Mouse (Mus musculus): ENCODE measurements around the gene Foxg1. TPM values are rescaled to one million over a fixed set of nuclear protein-coding genes. Genes with fewer than 3 reads are reported as not detected.

The Foxg1 gene
- polyA plus RNA-seq, 1 experiment = 0.07 TPM

DNA sequence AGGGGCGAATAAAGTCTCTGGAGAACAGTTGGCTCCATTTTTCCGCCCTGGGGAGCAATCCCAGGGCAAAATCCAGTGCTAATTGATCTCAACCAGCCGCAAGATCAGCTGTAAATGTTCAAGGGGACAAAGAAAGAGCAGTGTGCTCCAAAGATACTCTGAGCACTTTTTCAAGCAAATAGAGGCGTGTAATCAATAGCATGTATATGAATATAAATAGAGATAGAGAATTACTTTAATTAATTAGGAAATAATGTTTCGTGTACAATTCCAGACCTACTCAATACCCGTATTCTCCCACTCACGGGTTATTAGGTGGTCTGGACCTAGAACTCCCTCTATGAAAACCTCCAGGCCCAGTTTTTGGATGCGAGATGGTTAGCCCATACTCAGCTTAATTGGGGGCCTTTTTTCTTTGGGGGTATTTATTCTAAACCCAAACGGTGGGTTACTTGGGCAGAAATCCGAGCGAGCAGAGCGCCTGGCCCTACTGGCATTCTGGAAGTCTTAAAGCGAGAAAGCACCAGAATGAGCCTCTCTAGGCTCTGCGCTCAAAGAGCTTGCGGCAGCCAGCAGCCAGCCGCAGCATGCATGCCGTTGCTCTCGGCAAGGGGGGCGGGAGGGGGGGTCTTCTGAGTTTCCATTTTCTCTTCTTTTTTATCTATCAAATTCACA is 6.0 kb upstream of the Foxg1 start:
- Histone ChIP-seq H3K4me3 (replicated peaks; ENCODE audit: extremely low read depth, low read depth, low read length) (no peak overlapping the region), H3K4me1 (ENCODE audit: control insufficient read depth, insufficient read depth, low read length) (no peaks in the 10 kb centered on the region)
- no peak for TF ChIP-seq POLR2A (IDR thresholded peaks at IDR 0.05; ENCODE audit: borderline replicate concordance, extremely low read depth, low read depth, low read length)
- no peak for TF ChIP-seq CTCF (IDR thresholded peaks at IDR 0.05; ENCODE audit: insufficient read depth, low read length)
- 5% methylated on average over 19 of the region's 19 CpGs for WGBS
- DNase-seq = no peak

DNA sequence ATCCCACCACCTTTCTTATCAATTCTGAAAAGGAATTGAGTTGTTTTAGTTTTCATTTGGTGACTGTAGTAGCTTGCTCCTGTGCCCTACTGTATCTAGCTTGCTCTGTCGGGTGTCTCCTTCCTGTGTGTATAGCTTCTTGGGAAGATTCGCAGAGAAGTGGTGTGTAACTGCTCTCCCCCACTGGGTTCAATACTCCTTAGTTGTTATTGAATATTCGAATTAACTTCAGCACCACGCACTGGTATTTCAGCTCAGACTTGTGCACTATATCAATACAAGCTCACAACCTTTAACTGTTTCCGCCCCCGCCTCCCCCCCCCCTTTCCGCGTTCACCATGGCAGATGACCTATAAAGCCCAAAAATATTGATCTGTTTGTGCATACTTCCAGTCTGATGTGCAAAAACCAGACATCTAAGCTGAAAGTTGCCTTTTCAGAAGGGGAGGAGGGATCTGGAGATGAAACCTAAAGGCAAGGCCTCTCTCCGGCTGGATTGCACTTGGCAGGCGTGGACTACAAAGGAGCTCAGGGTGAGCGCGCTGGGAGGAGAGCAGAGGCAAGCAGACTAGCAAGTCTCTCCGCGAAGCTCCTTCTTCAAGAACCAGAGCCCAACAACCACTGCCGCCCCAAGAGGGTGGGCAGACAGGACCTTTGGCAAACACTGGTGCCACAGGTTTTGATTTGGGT is 5.0 kb upstream of the Foxg1 start:
- Histone ChIP-seq H3K4me3 (replicated peaks; ENCODE audit: extremely low read depth, low read depth, low read length) (no peak overlapping the region), H3K4me1 (ENCODE audit: control insufficient read depth, insufficient read depth, low read length) (no peaks in the 10 kb centered on the region)
- WGBS = 4% methylated on average over 15 of the region's 15 CpGs
- no peak for TF ChIP-seq POLR2A (IDR thresholded peaks at IDR 0.05; ENCODE audit: borderline replicate concordance, extremely low read depth, low read depth, low read length)
- no peak for TF ChIP-seq CTCF (IDR thresholded peaks at IDR 0.05; ENCODE audit: insufficient read depth, low read length)
- DNase-seq = no peak

DNA sequence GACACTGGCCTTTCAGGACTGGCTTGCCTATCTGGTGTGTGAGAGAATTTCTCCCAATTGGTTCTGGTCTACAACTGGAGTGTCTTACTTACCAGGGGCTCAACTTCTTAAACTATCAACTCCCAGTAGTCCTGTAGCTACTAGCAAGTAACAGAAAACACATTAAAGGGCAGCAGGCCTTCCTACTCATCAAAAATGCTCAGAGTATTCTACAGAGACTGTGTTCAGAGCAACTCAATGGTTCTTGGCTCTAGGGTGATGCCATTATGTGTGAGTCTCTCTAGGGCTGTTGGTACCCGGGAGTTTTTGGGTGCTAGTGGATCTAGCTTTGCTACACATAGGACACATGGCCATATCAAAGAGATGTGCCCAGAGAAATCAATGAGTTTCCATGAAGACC is 3.5 kb upstream of the Foxg1 start:
- WGBS = 13% methylated on average over 1 of the region's 1 CpGs
- no peak for DNase-seq
- TF ChIP-seq POLR2A (IDR thresholded peaks at IDR 0.05; ENCODE audit: borderline replicate concordance, extremely low read depth, low read depth, low read length) (no peak), CTCF (IDR thresholded peaks at IDR 0.05; ENCODE audit: insufficient read depth, low read length) (no peak)
- Histone ChIP-seq H3K4me1 (ENCODE audit: control insufficient read depth, insufficient read depth, low read length) (no peaks in the 10 kb centered on the region), H3K4me3 (replicated peaks; ENCODE audit: extremely low read depth, low read depth, low read length) (no peak overlapping the region)

DNA sequence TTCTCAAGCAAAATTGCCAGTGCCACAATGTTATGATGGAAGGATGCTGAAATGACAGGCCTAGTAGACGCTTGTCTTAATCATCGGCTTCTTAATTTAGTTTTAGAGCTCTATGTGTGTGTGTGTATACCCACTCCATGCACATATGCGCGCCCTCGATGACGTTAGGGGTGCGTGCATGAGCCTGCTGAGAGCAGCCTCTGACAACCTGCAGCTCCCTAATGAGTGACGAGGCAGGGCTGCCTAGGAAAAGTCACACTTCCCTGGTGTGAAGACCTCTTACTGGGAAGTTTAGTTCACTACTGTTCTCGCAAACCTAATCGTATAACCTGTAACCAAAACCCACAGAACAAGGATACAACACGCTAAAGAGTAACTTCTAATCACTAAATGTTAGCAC is 3.0 kb upstream of the Foxg1 start:
- Histone ChIP-seq H3K4me3 (replicated peaks; ENCODE audit: extremely low read depth, low read depth, low read length) (no peak overlapping the region), H3K4me1 (ENCODE audit: control insufficient read depth, insufficient read depth, low read length) (no peaks in the 10 kb centered on the region)
- 12% methylated on average over 11 of the region's 11 CpGs for WGBS
- DNase-seq = no peak
- no peak for TF ChIP-seq POLR2A (IDR thresholded peaks at IDR 0.05; ENCODE audit: borderline replicate concordance, extremely low read depth, low read depth, low read length)
- TF ChIP-seq CTCF (IDR thresholded peaks at IDR 0.05; ENCODE audit: insufficient read depth, low read length) = no peak

DNA sequence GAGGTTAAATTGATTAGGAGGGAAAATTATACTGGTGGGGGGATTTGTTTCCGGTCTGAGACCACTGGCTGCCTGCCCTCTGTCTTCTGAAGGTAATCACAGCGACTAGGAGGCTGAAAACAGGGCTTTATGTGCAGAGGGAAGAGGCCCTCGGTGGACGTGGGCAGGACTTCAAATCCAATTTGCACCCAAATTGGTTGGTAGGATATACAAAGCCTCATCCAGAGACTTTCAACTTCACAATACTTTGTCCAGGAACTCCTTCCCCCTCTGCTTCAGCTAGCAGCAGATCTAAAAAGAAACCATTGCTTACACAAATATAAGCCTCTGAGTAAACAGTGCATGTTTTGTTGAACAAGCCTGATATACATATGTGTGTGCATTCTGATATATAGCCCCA is 2.0 kb upstream of the Foxg1 start:
- no peak for DNase-seq
- Histone ChIP-seq H3K4me3 (replicated peaks; ENCODE audit: extremely low read depth, low read depth, low read length) (no peak overlapping the region), H3K4me1 (ENCODE audit: control insufficient read depth, insufficient read depth, low read length) (no peaks in the 10 kb centered on the region)
- no peak for TF ChIP-seq POLR2A (IDR thresholded peaks at IDR 0.05; ENCODE audit: borderline replicate concordance, extremely low read depth, low read depth, low read length)
- TF ChIP-seq CTCF (IDR thresholded peaks at IDR 0.05; ENCODE audit: insufficient read depth, low read length) = no peak
- 10% methylated on average over 4 of the region's 4 CpGs for WGBS

DNA sequence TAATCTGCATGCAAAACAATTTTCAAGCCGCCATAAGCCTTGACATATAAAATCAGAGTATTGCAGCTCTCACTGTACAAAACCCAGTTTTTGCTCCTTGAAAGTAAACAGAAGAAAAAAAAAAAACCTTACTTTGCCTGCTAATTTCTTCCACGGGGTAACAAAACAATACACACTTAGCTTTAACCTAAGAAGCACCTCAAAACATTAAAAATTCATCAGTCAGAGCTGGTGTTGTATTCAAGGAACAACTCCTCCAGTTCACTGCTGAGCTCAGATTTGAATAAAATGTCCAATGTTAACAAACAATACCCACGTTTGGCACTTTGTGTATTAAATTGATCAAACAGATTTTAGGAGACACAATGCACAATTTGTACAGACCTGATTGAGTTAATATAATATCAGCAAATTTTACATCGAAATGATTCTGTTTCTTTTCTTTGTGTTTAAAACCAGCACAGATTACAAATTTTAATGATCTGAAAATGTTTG is 1.4 kb upstream of the Foxg1 start:
- H3K4me1 ChIP-seq (ENCODE audit: control insufficient read depth, insufficient read depth, low read length) = no peaks in the 10 kb centered on the region
- TF ChIP-seq CTCF (IDR thresholded peaks at IDR 0.05; ENCODE audit: insufficient read depth, low read length) = no peak
- TF ChIP-seq POLR2A (IDR thresholded peaks at IDR 0.05; ENCODE audit: borderline replicate concordance, extremely low read depth, low read depth, low read length) = no peak
- WGBS = 4% methylated on average over 4 of the region's 4 CpGs
- no peak overlapping the region for H3K4me3 ChIP-seq (replicated peaks; ENCODE audit: extremely low read depth, low read depth, low read length)
- no peak for DNase-seq

DNA sequence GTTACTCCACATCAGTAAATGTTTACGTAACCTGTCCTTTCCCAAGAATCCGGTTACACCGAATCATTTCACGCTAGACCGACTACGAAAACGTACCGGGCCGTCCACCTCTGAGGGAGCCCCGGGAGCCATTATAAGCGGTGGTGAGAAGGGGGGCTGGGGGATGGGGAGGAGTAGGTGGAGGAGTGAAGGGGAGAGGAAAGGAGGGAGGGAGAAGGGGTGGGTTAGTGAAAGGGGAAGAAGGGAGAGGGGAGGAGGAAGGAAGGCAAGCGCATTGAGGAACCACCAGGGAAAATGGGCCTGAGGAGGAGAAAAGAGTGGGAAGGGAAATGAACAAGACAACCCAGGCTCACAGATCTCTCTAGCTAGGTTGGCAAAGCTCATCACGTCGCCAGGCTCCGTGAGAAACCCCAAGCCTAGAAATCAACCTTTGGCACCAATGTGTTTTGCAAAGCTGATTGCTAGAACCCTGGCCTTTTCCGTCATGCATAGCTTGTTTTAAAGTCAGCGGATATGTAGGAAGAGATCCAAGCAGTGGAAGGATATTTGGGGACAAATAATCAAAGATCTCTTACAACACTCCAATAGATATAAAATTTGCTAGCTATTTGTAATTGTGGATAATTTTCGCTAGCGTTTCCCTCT is 617 bp upstream of the Foxg1 start:
- WGBS = 6% methylated on average over 19 of the region's 19 CpGs
- Histone ChIP-seq H3K4me1 (ENCODE audit: control insufficient read depth, insufficient read depth, low read length) (no peaks in the 10 kb centered on the region), H3K4me3 (replicated peaks; ENCODE audit: extremely low read depth, low read depth, low read length) (no peak overlapping the region)
- no peak for DNase-seq
- TF ChIP-seq POLR2A (IDR thresholded peaks at IDR 0.05; ENCODE audit: borderline replicate concordance, extremely low read depth, low read depth, low read length) (no peak), CTCF (IDR thresholded peaks at IDR 0.05; ENCODE audit: insufficient read depth, low read length) (no peak)

DNA sequence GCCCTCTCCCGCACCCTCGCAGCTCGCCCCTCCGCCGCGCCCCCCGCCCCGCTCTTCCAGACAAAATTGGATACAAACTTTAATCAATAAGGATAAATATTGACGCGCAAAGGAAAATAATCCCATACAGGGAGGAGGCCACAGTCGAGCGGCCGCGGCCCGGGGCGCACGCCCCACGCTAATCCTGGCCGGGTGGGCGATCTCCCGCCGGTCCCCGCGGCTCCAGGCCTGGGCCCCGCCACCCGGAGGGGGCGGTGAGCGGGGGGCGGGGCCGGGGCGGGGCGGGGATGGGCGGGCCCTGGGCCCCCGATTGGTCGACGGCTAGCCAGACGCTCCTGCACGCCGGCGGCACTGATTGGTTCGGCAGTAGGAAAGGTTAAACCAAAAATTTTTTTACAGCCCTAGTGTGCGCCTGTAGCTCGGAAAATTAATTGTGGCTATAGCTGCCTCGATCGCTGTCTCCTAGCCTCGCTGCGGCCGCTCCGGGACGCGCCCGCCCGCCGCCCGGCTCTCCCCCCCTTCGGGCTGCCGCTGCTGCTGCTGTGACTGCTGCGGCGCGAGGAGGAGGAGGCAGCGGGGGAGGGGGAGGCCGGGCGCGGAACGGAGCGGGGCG is 1.2 kb downstream of the Foxg1 start:
- TF ChIP-seq POLR2A (IDR thresholded peaks at IDR 0.05; ENCODE audit: borderline replicate concordance, extremely low read depth, low read depth, low read length) = no peak
- 2% methylated on average over 55 of the region's 67 CpGs for WGBS
- DNase-seq = no peak
- H3K4me1 ChIP-seq (ENCODE audit: control insufficient read depth, insufficient read depth, low read length) = no peaks in the 10 kb centered on the region
- H3K4me3 ChIP-seq (replicated peaks; ENCODE audit: extremely low read depth, low read depth, low read length) = no peak overlapping the region

DNA sequence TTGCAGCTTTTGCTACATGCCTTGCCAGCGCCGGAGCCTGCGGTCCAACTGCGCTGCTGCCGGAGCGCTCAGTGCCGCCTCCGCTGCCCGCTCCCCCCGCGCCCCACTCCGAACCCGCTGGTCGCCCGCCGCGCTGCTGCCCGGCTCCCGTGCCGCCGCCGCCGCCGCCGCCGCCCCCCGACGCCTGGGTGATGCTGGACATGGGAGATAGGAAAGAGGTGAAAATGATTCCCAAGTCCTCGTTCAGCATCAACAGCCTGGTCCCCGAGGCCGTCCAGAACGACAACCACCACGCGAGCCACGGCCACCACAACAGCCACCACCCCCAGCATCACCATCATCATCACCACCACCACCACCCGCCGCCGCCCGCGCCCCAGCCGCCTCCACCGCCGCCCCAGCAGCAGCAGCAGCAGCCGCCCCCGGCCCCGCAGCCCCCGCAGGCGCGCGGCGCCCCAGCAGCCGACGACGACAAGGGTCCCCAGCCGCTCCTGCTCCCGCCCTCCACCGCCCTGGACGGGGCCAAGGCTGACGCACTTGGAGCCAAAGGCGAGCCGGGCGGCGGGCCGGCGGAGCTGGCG is 1.9 kb downstream of the Foxg1 start:
- no peak for DNase-seq
- no peak for TF ChIP-seq CTCF (IDR thresholded peaks at IDR 0.05; ENCODE audit: insufficient read depth, low read length)
- no peak for TF ChIP-seq POLR2A (IDR thresholded peaks at IDR 0.05; ENCODE audit: borderline replicate concordance, extremely low read depth, low read depth, low read length)
- no peak overlapping the region for H3K4me3 ChIP-seq (replicated peaks; ENCODE audit: extremely low read depth, low read depth, low read length)
- 3% methylated on average over 54 of the region's 66 CpGs for WGBS
- no peaks in the 10 kb centered on the region for H3K4me1 ChIP-seq (ENCODE audit: control insufficient read depth, insufficient read depth, low read length)
